Mouse (Mus musculus) MEL-GATA-1-ER (cell line): ENCODE data around the gene Reln.

Source experiments
- DNase-seq: peaks from one replicate; pipeline ENCODE4 v3.0.0-alpha.2; 2012; ENCODE audit warnings: low read depth; ENCODE audit errors: extremely low read depth

The Reln gene

DNA sequence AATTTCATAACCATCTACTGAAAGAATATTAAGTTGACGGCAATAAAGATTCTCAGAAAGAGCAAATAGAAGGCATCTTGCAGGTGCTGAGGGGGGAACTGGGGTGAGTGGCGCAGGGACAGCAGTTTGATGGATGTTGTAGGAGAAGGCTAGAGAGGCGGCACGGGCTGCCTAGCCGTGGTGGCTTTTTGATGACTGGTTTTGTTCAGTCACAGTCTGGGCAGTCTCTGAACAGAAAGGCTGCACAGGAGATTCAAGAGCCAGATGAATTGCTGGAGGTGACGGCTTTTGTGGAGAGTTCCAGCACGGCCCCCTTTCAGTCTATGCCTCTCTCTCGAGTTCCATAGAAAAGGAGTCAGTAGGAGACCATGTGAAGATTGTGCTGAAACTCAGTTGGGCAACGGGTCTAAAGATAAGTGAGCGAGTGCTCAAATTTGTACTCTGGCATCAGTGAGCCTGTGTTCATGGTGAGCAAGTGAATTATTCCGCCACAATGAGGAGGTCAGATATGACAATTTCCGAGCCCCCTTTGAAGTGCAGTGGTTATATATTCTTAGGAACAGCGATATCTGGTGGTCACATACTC, 409.6 kb downstream of the Reln start:
- DNase-seq, result no peak

DNA sequence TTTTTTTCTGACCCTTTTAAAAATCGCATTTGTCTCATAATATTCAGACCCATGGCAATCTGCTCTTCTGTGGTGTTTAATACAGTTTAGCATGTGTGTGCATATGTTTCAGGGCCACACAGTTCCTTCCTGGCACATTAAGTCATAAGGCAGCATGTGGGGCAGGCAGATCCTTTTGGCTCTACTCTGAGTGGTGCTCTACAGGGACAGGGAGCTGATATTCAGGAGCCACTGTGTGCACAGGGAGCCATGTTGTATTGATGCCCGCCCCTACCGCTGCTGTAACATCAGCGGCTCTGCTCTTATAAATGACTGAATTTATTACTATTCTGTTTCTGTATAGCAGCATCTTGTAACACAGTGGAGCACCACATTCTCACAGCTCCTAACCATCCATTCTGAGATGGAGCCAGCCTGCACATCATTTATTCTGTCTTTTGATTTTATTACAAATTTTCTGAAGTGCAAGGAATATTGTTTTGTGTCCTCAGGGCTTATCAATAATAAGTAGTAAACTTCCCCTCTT, 410.3 kb downstream of the Reln start:
- DNase-seq, result no peak

DNA sequence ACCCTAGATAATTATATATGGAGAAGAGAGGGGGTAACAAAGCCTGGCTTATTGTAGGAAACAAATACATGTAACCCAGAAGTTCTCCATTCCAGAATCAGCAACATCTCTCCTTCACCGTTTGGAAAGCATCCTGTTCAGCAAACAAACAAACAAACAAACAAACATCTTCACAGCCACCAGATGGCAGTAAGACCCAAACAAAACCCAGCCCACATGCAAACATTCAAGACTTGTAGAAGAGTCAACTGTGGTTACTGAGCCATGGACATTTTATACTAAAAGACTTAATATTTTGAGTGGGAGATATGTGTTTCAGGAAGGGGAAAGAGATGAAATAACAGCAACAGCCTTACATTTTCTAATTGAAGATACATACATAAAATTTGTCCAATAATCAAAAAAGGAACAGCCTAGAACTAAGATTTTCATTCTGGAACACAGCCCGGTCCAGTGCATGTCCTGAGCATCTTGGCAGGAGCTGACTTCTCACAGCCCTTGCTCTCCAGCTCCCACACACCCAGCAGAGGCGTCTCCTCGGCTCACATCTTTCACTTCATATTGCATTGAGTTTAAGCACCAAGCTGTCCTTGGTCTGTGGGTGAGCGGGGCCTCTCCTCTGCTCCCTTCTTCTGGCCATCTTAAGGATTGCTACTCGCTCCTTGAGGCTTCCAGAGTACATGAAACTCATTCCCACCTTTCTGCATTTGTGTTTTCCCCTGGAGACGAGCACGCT, 411.0 kb downstream of the Reln start:
- no peak for DNase-seq

DNA sequence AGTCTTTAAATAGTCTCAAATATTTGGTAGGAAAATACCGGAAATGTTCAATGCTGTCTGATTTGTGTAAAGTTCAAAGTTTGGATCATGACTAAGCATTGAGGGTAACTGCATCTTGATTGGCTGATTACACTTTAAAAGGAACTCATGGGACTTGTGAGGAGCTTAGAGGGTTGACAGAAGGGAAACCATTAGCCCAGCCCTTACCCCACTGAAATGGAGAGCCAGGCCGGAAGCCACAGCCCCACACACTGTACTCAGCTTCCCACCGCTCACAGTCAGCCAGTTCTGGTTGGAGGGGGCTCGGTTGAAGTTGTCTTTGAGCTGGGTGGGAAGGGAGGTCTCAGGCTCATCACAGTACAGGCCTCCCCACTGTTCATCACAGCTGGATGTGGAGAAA, 413.4 kb downstream of the Reln start:
- no peak for DNase-seq

DNA sequence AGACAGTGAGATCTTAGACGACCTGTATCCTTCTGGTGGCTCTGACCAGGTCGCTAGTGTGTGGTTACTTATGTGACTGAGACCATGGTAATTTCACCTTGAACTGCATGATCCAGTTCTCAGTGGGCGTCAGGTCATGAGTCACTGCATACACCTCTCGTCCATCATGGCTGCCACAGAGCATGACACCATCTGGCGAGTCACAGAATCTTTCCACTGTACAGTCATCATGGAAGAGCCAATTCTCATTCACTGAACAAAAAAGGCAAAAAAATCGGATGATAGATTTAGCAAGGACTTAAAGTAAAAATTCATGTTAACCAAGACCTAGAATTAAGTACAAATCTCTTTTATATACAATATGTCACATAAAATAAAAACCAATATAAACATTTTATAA, 424.2 kb downstream of the Reln start:
- no peak for DNase-seq

DNA sequence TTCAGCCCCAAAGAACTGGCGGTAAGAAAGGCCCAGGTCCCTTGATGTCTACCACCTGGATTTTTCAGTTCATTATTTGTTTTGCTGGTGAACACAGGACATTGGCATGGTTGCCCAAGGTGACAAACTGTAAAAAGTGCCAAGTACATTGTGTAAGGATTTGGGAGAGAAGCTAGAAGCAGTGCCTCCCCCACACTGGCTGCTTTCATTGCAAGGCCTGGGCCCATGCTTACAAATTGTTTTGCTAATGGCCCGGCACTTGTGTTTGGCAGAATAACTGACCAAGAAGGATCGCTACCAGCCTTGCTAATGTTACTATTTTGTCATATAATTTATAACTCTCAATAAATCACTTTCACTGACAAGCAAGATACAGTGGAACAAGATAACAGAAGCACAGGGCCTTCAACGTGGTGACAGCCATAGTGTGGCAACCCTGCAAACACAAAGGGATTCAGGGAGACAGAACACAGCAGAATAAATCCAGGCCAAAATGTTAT, 425.2 kb downstream of the Reln start:
- no peak for DNase-seq

DNA sequence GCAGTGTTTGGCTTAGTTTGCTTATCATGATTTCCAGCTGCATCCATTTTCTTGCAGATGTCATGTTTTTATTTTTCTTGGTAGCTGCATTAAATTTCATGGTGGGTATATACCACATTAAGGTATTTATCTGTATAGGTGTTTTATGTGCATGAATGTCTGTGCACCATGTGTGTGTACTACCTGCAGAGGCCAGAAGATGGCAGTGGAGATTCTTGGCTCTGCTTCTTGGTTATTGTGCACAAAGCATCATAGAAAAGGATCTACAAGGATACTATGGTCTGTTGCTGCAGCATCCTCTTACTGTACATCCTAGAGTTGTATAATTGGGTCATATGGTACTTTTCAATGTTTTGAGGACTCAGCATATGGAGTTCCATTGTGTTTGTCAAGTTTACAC, 428.5 kb downstream of the Reln start:
- DNase-seq, result peak; percentile 5

DNA sequence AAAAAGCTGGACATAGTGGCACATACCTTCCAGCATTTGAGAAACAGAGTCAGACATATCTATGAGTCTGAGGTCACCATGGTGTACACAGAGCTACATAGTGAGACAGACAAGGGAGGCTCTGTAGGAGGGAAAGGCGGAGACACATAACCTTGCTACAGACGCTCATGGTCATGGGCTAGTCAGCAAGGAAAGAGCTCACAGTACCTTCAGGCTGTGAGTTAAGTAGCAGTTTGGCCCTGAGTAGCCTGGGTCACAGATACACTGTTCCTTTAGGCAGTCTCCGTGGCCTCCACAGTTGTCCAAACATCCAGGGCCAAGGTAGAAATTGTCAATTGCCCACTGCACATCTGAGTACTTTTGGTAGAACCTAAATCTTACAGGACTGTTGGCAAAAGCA, 429.7 kb downstream of the Reln start:
- no peak for DNase-seq

DNA sequence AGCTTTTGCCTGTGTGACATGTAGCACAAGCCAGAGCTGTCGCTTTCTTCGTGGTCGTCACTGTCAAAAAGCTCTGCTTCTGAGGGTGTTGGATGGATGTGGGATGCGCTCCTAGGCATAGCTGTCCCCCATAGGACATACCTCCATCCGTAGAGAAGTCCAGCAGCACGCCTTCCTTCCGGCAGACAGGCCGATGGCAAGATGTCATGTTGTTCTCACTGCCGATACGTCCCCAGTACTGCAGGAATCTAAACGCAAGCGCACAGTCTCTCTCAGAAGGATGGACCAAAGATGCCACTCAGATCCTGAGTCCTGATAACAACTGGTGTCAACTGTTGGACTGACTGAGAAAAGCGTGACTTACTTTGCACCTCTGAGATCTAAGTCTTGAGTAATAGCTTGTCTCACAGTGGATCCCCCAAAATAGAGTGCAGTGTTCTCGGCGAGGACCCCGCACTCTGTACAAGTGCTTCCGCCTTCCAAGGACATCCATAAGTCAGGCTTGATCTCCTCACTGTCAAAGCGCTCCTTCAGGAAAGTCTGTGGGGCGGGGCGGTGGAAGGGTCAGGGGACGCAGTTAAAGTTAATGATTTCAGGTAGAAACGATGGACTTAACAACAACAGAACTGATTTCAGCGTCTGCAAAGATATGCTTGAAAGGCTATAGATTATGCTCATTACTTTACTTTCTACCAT, 431.5 kb downstream of the Reln start:
- no peak for DNase-seq

DNA sequence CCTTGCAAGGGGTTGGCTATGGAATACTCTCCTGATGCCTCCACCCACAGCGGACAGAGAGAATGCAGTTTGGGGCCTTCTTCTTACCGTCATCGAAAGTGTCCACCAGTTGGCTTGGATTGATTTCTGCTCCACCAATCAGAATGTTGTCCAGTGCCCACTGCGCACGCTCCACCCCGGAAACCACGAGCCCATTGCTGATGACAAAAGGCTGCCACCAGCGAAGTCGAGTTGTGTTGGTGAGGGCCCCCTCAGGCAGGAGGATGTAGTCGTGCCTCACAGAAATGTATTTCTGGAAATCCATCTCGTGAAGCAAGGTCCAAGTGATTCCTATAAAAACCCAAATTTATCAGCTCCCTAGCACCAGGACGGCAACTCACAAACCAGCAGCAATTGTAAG, 433.8 kb downstream of the Reln start:
- DNase-seq, result no peak

DNA sequence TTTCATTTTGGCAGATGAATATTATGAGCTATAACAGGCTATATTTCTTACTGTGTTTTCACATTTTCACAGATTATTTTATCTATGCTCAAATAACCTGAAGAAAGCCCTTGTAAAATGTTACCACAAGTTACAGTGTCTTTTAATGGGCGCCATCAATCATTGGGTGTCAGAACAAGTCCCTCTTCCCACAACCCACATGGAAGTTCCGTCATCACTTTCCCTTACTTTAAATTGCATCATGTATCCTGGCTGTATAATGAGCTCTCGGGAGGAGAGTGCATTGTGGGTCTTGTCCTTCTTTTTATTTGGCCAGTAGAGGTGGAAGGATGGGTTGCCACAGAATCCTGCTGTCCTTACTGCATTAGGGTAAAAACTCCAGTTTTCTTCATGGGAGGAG, 434.8 kb downstream of the Reln start:
- no peak for DNase-seq

DNA sequence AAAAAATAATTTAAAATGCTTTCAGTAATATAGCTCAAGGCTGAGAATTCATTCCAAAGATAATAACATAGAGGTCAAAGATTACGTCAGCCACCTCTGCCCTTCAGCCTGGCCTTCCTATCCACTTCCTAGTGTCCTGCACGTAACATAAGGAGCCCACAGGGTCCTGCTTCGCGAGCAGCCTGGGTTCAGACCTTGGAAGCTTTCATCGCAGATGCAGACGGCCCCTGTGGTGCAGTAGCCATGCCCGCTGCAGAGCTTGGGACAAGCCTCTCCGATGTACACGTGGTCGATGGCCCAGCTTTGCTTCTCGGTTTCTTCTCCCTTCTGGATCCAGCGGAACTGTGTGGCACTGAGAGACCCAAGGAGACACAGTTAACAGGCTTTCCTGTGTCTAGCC, 443.1 kb downstream of the Reln start:
- no peak for DNase-seq

DNA sequence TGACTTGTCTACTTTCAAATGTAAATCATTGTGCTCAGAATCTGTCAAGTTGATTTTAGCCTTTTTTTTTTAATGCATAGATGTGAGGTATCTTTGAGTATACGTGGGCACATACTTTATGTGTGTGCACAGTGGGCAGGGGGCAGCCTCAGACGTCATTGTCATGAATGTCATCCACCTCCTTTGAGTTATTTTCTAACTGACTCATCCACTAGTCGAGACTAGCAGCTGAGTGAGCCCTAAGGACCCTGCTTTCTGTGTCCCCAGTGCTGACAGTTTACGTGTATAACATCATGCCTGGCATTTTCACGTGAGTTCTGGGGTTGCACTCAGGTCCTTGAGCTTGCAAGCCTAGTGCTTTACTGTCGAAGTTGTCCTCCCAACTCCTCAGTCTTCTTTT, 443.6 kb downstream of the Reln start:
- no peak for DNase-seq

DNA sequence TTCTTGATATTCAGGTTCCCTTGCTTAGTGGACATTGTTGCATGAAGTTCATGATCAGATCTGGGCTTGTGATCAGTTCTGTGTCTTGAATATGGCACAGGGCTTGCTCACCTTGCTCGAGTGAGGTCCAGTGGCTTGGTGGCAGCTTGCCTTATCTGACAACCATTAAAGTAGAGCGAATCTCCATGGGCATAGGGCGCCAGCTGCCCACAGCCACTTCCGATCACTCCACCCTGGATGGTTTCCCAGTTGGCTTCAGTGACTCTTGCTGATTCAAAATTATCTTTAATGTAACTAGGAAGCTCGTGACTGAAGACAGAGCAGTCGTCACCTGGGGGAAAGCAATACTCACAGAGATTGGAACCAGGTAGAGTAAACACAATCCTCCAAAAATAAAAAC, 445.6 kb downstream of the Reln start:
- DNase-seq, result no peak

DNA sequence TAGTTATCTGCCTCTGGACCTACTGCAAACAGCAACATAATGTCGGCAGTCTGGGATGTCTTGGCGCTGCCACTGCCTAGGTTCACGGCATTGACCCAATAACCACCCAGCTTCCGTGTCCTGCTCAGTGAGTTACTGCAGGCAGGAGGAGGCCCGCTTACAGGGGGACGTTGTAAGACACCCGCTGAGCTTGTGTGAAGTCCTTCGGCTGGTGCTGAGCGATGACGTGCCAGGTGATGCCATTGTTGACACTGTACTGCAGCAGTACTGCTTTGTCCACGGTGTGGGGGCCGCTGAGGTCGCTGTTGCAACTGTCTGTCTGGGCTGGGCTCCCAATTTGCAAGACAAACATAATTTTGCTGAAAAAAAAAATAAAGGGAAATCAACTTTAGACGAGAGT, 447.9 kb downstream of the Reln start:
- no peak for DNase-seq

DNA sequence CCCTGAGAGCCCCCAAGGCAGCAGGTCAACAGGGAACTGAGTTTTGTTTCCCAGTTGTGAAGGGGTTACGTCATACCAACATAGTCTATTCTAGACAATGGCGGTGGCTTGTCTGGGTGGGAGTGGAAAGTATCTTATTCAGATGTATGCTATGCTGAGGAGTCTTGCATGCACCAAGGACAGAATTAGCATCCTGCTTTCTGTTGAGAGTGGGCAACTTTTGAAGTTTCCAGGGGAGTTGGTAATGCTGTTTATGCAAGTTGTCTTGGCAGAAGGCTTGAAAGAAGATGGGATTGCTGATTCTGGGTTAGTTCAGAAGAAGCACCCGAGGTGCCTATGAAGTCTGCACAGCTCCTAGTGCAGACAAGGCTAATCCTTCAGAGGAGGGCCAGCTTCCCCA, 450.3 kb downstream of the Reln start:
- DNase-seq, result no peak

DNA sequence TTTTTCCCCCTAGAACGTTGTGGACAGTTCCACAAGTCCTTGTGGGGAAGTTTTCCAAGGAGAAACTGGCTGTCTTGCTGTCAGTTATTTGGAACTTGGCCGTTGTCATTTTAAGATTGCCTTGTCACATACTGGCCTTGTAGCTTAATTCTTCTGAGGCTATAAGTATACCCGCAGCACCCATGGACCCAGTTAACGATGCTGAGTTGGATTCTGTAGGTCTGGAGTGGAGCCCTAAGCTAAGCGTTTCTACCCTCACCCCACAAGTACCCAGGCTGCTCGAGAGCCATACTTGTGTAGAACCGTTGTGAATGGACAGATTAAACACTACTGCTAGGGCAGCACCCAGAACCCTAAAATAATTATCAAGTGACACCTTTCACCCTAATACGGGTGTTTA, 477.8 kb downstream of the Reln start:
- no peak for DNase-seq

DNA sequence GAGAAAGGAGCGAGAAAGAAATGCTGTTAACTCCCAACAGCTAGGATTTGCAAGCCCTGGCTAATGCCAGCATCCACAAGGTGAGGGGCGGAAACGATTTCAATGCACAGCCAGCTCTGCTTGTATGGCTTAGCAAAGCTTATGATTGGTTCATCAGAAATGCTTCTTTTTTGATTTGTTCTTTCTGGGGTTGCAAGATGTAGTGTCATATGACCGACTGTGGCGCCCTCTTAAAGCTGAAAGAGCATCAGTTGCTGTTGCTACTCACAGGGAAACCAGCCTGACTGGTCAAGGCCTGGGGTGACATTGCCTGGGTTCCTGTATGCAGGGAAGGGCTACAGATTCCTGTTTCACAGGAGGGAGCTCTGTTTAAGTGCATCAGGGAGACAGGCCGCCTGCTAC, 478.2 kb downstream of the Reln start:
- DNase-seq, result no peak

DNA sequence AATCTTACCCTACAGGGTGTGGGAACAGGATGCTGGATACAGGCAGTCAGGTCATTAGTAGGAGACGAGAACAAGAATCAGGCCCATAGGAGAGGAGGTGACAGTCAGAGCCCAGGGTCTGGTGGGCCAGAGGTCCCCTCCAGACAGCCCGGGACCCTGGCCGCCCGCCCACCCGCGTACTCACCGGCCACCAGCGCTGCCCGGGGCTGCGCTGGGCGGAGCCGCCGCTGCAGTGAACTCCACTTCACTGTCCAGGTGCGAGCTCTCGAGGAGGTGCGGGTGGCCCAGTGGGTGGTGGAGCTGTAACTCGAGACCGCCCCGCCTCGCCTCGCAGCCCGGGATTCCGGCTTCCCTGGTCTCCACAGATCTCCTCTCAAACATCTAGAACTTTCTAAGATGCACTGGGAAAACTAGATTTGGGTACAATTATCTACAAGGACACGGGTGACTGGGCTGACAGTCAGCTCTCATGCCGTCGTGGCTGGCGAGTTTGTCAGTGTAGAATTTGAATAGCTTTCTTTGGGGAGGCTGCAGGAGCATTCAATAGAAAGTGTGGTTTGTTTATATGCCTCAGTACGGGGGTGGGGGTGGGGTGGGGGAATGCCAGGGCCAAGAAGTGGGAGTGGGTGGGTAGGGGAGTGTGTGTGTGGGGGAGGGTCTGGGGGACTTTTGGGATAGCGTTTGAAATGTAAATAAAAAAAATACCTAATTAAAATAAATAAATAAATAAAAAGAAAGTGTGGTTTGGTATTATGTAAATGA, 479.0 kb downstream of the Reln start, which contains the start of gene Slc26a5:
Slc26a5 (minus strand) TSS at position 259 of the 762 bp plus-strand sequence.
- DNase-seq, result no peak

DNA sequence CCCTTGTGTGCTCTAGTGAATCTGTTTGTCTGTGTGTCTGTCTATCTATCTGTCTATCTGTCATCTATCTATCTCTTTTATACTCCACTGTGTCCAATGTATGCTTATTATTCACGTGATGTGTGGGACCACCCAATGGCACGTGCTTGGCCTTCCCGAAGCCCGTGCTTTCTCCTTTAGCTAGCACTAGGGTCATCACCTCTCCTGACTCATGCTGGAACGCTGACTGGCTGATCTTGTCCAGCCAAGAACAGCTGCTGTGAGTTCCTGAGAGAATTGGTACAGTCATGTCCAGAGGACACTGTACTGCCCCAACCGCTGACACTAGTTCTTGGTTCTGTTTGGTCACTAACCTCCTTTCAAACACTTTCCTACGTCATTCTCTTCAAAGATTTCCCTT, 485.8 kb downstream of the Reln start:
- no peak for DNase-seq

DNA sequence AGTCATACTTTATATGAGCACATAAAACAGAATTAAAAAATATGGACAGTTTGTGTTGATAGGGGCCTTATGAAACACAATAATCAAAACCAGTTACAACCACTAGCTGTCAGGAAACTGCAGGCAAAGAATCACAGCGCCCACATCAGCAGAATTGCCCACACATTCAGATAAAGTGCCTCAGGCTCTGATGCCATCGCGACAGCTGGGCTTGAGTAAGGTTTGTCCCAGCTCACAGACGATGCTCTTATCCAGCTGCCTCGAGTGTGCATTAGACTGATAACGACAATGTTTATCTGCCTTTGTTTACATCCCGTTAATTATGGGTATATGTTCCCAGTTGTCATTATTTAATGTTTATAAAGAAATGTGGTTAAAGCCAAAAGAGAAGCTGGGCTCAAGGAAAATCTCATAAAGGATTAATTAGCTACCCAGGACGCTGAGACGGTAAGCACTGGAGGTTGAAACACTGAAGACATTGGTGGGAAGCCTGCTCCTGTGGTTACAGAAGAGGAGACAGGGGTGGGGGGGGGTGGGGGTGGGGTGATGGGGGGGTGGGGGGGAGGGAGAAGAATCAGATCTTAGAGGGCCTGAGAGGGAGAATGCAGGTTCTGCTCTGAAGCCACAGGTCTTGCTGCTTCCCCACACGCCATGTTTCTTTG, 492.7 kb downstream of the Reln start:
- DNase-seq, result no peak
